Mouse (Mus musculus) hindbrain, embryonic 16.5 days (tissue): ENCODE measurements at regions not wholly inside any gene's neighbourhood (a gene's known extent, or its start where the extent isn't known, plus 50 kb on each side); places are given as distances from the start of the nearest gene placed in this dataset.
"Not testable (repeated sequence)": the region's sequence is repeated elsewhere in the genome, so short reads cannot be mapped to it uniquely, and the experiment has no call there.

ENCODE experiments used
- ATAC-seq: fragments of 200-750 bp; cut with Nextera tagmentation; 2 replicates; pipeline ENCODE4 v1.8.0; 2017; ENCODE audit warnings: moderate TSS enrichment, moderate library complexity
- H3K27ac ChIP-seq: fragments of 300-500 bp; sonication (generic); 2 replicates; pipeline ENCODE4 v1.5.1; 2014; ENCODE audit warnings: low read depth, mild to moderate bottlenecking, control low read depth, low read length, moderate library complexity
- H3K27me3 ChIP-seq: fragments of 300-500 bp; sonication (generic); replicated peaks from 2 replicates; pipeline ENCODE4 v1.6.1; 2014; ENCODE audit warnings: low read length; ENCODE audit not compliant: control insufficient read depth, insufficient read depth
- H3K36me3 ChIP-seq: fragments of 300-500 bp; sonication (generic); 2 replicates; pipeline ENCODE4 v1.6.1; 2014; ENCODE audit warnings: mild to moderate bottlenecking, low read length, moderate library complexity, mixed read lengths; ENCODE audit not compliant: control insufficient read depth, insufficient read depth
- H3K4me1 ChIP-seq: fragments of 300-500 bp; sonication (generic); 2 replicates; pipeline ENCODE4 v1.6.1; 2014; ENCODE audit warnings: low read depth, low read length; ENCODE audit not compliant: control insufficient read depth, insufficient read depth
- H3K4me2 ChIP-seq: fragments of 300-500 bp; sonication (generic); 2 replicates; pipeline ENCODE4 v1.6.1; 2014; ENCODE audit warnings: mild to moderate bottlenecking, low read length, control low read depth, moderate library complexity
- H3K4me3 ChIP-seq: fragments of 300-500 bp; sonication (generic); 2 replicates; pipeline ENCODE4 v1.5.1; 2014; ENCODE audit warnings: mild to moderate bottlenecking, low read length, control low read depth, moderate library complexity
- H3K9ac ChIP-seq: fragments of 300-500 bp; sonication (generic); 2 replicates; pipeline ENCODE4 v1.6.1; 2014; ENCODE audit warnings: low read depth, mild to moderate bottlenecking, control low read depth, low read length, moderate library complexity
- H3K9me3 ChIP-seq: fragments of 300-500 bp; sonication (generic); 2 replicates; pipeline ENCODE4 v1.6.1; 2014; ENCODE audit warnings: mild to moderate bottlenecking, low read length, moderate library complexity; ENCODE audit not compliant: control insufficient read depth
- WGBS: fragments of 180-500 bp; shearing (Covaris S2); extraction: QIAGEN DNeasy Blood & Tissue Kit; methylation state at CpG from one replicate; pipeline ENCODE4 v1.1.7; 2014; 5-methylcytosine and 5-hydroxymethylcytosine counted together

GRCm38 (mm10) chr14:8867641-8868040, 201.6 kb upstream of the 4930452B06Rik start:
- no peak overlapping the region for H3K4me2 ChIP-seq
- no peak overlapping the region for H3K9ac ChIP-seq
- no peaks in the 10 kb centered on the region for H3K4me1 ChIP-seq
- 0 out of 2 replicates have a peak, but pooled peaks have one; percentile 42 for ATAC-seq
- no peak overlapping the region for H3K27ac ChIP-seq
- no peaks in the 10 kb centered on the region for H3K36me3 ChIP-seq
- no peaks in the 10 kb centered on the region for H3K9me3 ChIP-seq
- no peaks in the 10 kb centered on the region for H3K27me3 ChIP-seq
- WGBS = 88% methylated on average over 5 of the region's 5 CpGs
- no peak overlapping the region for H3K4me3 ChIP-seq

GRCm38 (mm10) chr14:8851572-8851971, 185.5 kb upstream of the 4930452B06Rik start:
- H3K9me3 ChIP-seq = no peaks in the 10 kb centered on the region
- no peaks in the 10 kb centered on the region for H3K4me1 ChIP-seq
- no peak for ATAC-seq
- no peak overlapping the region for H3K4me3 ChIP-seq
- no peak overlapping the region for H3K9ac ChIP-seq
- H3K27ac ChIP-seq = no peak overlapping the region
- H3K27me3 ChIP-seq = no peaks in the 10 kb centered on the region
- H3K36me3 ChIP-seq = no peaks in the 10 kb centered on the region
- H3K4me2 ChIP-seq = no peak overlapping the region

- Histone ChIP-seq H3K9me3 (no peaks in the 10 kb centered on the region), H3K4me1 (no peaks in the 10 kb centered on the region), H3K4me2 (no peak overlapping the region), H3K4me3 (no peak overlapping the region), H3K36me3 (no peaks in the 10 kb centered on the region), H3K9ac (no peak overlapping the region), H3K27me3 (no peaks in the 10 kb centered on the region), H3K27ac (no peak overlapping the region)
- ATAC-seq = no peak
These were observed 184.2 kb upstream of the 4930452B06Rik start for GRCm38 (mm10) chr14:8850208-8850607.

- Histone ChIP-seq H3K9me3 (no peaks in the 10 kb centered on the region), H3K27ac (no peak overlapping the region), H3K4me1 (no peaks in the 10 kb centered on the region), H3K9ac (no peak overlapping the region), H3K36me3 (no peaks in the 10 kb centered on the region), H3K4me3 (no peak overlapping the region), H3K4me2 (no peak overlapping the region), H3K27me3 (no peaks in the 10 kb centered on the region)
- no peak for ATAC-seq
- 78% methylated on average over 1 of the region's 1 CpGs for WGBS
These were observed 167.5 kb upstream of the 4930452B06Rik start for GRCm38 (mm10) chr14:8833516-8833915.

- H3K4me2 ChIP-seq, ATAC-seq, H3K9ac ChIP-seq, H3K27ac ChIP-seq, H3K4me1 ChIP-seq, H3K27me3 ChIP-seq, H3K4me3 ChIP-seq, H3K36me3 ChIP-seq, H3K9me3 ChIP-seq: not testable (repeated sequence)
- 63% methylated on average over 23 of the region's 23 CpGs for WGBS
These were observed 134.2 kb upstream of the 4930452B06Rik start for GRCm38 (mm10) chr14:8800217-8800616.

GRCm38 (mm10) chr14:8789348-8789747, 123.3 kb upstream of the 4930452B06Rik start:
- H3K27me3 ChIP-seq = no peaks in the 10 kb centered on the region
- H3K36me3 ChIP-seq = no peaks in the 10 kb centered on the region
- H3K4me1 ChIP-seq = no peaks in the 10 kb centered on the region
- no peak overlapping the region for H3K27ac ChIP-seq
- H3K9me3 ChIP-seq = no peaks in the 10 kb centered on the region
- WGBS = 77% methylated on average over 1 of the region's 1 CpGs
- no peak for ATAC-seq
- H3K9ac ChIP-seq = no peak overlapping the region
- H3K4me3 ChIP-seq = no peak overlapping the region
- H3K4me2 ChIP-seq = no peak overlapping the region

GRCm38 (mm10) chr14:8760541-8760940, 94.5 kb upstream of the 4930452B06Rik start:
- H3K4me3 ChIP-seq = no peak overlapping the region
- ATAC-seq = no peak
- 72% methylated on average over 2 of the region's 2 CpGs for WGBS
- H3K9me3 ChIP-seq = no peaks in the 10 kb centered on the region
- no peak overlapping the region for H3K9ac ChIP-seq
- no peaks in the 10 kb centered on the region for H3K36me3 ChIP-seq
- H3K27me3 ChIP-seq = no peaks in the 10 kb centered on the region
- no peak overlapping the region for H3K4me2 ChIP-seq
- no peak overlapping the region for H3K27ac ChIP-seq
- no peaks in the 10 kb centered on the region for H3K4me1 ChIP-seq

GRCm38 (mm10) chr14:8736831-8737230, 70.8 kb upstream of the 4930452B06Rik start:
- ATAC-seq = no peak
- no peak overlapping the region for H3K4me2 ChIP-seq
- H3K9ac ChIP-seq = no peak overlapping the region
- H3K4me3 ChIP-seq = no peak overlapping the region
- H3K27ac ChIP-seq = no peak overlapping the region
- H3K27me3 ChIP-seq = no peaks in the 10 kb centered on the region
- 8% methylated on average over 4 of the region's 4 CpGs for WGBS
- H3K9me3 ChIP-seq = 0 out of 2 replicates have a peak, but pooled peaks cover 3% of the 10 kb centered on the region
- H3K36me3 ChIP-seq = no peaks in the 10 kb centered on the region
- no peaks in the 10 kb centered on the region for H3K4me1 ChIP-seq

- Histone ChIP-seq H3K27me3 (no peaks in the 10 kb centered on the region), H3K4me3 (no peak overlapping the region), H3K36me3 (no peaks in the 10 kb centered on the region), H3K4me1 (no peaks in the 10 kb centered on the region), H3K27ac (no peak overlapping the region), H3K9ac (no peak overlapping the region), H3K9me3 (no peaks in the 10 kb centered on the region), H3K4me2 (no peak overlapping the region)
- WGBS = 91% methylated on average over 2 of the region's 2 CpGs
- ATAC-seq = no peak
These were observed 67.2 kb upstream of the 4930452B06Rik start for GRCm38 (mm10) chr14:8733261-8733660.

GRCm38 (mm10) chr14:8727364-8727763, 61.3 kb upstream of the 4930452B06Rik start:
- WGBS = 69% methylated on average over 1 of the region's 1 CpGs
- no peak for ATAC-seq

More at GRCm38 (mm10) chr14:8727364-8727763, 61.3 kb upstream of the 4930452B06Rik start:
- H3K4me1 ChIP-seq = no peaks in the 10 kb centered on the region
- no peak overlapping the region for H3K4me2 ChIP-seq
- no peaks in the 10 kb centered on the region for H3K27me3 ChIP-seq
- no peaks in the 10 kb centered on the region for H3K36me3 ChIP-seq
- no peak overlapping the region for H3K27ac ChIP-seq
- no peaks in the 10 kb centered on the region for H3K9me3 ChIP-seq
- H3K9ac ChIP-seq = no peak overlapping the region
- no peak overlapping the region for H3K4me3 ChIP-seq
